Mouse (Mus musculus) embryonic stem cell, embryonic (primary cell): Measurements from ENCODE around the gene Nol3.

ENCODE experiments used
- CTCF ChIA-PET, 4 experiments: fragments of 300-600 bp in 2 of 4; fragments of 350-600 bp in 2 of 4; sonication (Branson Sonifier 250); formaldehyde crosslinking; loops; one replicate each; lab custom pipeline; 2022; ENCODE audit warnings: inconsistent platforms in 2 of 4; lab: Charles Lee
- POLR2A ChIA-PET, 4 experiments: fragments of 300-600 bp in 2 of 4; fragments of 350-600 bp in 2 of 4; sonication (Branson Sonifier 250); formaldehyde crosslinking; loops; one replicate each; lab custom pipeline; 2022; ENCODE audit warnings: antibody characterized with exemption in 4 of 4, inconsistent platforms in 1 of 4; lab: Charles Lee

The Nol3 gene

DNA sequence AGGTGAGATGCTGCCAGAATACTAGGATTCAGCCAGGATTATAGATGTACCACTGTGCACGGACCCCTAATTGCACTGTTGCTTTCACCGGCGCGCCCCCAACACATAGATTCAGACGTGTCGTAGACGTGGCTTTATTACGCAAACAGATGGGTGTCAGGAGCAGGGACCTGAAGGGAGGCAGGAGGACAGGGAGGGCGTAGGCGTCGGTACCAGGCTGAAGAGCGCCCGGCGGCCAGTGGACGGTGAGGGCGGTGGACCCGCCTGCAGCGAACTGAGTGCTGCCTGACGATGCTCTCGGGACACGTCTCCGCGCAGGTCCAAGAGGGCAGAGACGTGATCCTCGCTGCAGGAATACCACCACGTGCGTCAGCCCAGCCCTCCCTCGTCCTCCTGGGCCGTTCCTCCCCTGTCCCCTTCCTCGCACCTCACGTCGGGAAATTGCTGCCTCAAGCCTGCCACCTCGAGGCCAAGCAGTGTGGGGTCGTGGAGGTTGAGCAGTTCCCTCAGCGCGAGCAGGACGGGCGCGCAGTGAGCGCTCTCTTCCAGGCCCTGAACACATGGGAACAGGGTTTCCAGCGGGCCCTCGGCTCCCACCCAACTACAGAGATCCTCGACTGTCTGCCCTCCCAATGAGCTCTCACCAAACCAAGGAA lies 14.0 kb downstream of the Nol3 start, which contains the start of gene 4931428F04Rik:
Gene 4931428F04Rik, minus strand, starts transcription at position 60 of the 656 bp plus-strand sequence.
- CTCF ChIA-PET: interaction anchor here (0.6 to 4.4 kb wide), 37 partner anchors 8 to 688 kb away, joined by 3 to 40 read pairs (median 7); partner anchors contain the start of genes E2f4 (in 2 of the 4), Fhod1 (in 2 of the 4), B3gnt9 (in 1 of the 4) and Nol3 (in 1 of the 4)

DNA sequence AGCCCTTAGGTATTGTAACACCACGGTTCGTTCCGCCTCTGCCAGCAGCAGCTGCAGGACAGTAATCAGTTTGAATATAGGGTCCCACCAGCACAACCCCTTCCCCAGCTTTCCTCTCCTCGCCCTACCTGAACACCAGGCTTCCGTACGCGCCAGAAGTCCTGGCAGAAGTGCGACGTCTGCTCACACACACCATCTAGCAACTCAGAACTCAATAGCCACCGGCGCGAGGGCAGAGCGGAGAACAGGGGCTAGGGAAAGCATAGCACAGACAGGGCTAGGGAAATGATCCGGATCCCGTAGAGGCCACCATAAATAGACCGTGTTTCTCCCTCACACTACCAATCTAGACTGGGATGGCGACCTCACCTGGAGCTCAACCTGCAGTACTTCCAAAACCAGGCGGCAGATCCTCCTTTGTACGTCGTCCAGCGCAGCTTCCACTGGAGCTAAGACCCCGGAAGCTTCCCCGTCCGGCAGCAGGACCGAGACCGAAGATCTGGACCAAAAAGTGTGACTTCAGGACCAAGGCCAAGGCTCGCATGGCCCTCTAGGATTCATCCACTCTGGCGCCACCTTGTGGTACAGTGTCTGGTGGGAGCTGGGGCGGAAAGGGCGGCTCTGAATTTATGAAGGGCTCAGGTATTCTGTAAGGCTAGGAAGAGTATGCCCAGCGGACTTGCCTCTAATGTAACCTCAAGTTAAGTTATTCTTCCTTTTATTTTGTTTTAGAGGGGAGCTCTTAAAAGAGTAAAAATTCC lies 14.8 kb downstream of the Nol3 start:
- ChIA-PET POLR2A (interaction anchor here in 3 of 4 experiments (0.6 to 3.6 kb wide), 21 partner anchors 8 to 1106 kb away, joined by 3 to 33 read pairs (median 3); partner anchors contain the start of genes B3gnt9 (in 1 of the 3), D230025D16Rik (in 1 of the 3), Elmo3 (in 1 of the 3) and Fhod1 (in 1 of the 3)), CTCF (interaction anchor here (0.5 to 4.4 kb wide), 47 partner anchors 8 to 1528 kb away, joined by 3 to 40 read pairs (median 4); partner anchors contain the start of genes B3gnt9 (in 1 of the 4), E2f4 (in 1 of the 4), Elmo3 (in 1 of the 4) and Fbxl8 (in 1 of the 4))

More for the DNA sequence above, 14.0 kb downstream of the Nol3 start, which contains the start of gene 4931428F04Rik:
- POLR2A ChIA-PET: interaction anchor here (0.6 to 3.6 kb wide), 52 partner anchors 8 to 688 kb away, joined by 3 to 33 read pairs (median 5); partner anchors contain the start of genes Nol3 (in 4 of the 4), E2f4 (in 3 of the 4), B3gnt9 (in 2 of the 4) and Elmo3 (in 2 of the 4)

DNA sequence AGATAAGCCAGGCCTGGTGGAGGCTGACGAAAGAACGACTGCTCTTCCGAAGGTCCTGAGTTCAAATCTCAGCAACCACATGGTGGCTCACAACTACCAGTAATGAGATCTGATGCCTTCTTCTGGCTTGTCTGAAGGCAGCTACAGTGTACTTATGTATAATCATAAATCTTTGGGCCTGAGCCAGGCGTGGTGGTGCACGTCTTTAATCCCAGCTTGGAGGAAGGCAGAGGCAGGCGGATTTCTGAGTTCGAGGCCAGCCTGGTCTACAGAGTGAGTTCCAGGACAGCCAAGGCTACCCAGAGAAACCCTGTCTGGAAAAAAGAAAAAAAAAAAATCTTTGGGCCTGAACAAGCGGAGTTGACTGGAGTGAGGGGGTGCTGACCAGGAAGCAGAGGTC lies 15.4 kb downstream of the Nol3 start:
- POLR2A ChIA-PET: interaction anchor here in 3 of 4 experiments (0.6 to 3.6 kb wide), 16 partner anchors 7 to 1106 kb away, joined by 3 to 33 read pairs (median 3); partner anchors contain the start of genes B3gnt9 (in 1 of the 3), D230025D16Rik (in 1 of the 3) and Nol3 (in 1 of the 3)
- CTCF ChIA-PET: interaction anchor here (0.6 to 4.4 kb wide), 43 partner anchors 8 to 1528 kb away, joined by 3 to 40 read pairs (median 4); partner anchors contain the start of genes B3gnt9 (in 1 of the 4), E2f4 (in 1 of the 4), Elmo3 (in 1 of the 4) and Fbxl8 (in 1 of the 4)

DNA sequence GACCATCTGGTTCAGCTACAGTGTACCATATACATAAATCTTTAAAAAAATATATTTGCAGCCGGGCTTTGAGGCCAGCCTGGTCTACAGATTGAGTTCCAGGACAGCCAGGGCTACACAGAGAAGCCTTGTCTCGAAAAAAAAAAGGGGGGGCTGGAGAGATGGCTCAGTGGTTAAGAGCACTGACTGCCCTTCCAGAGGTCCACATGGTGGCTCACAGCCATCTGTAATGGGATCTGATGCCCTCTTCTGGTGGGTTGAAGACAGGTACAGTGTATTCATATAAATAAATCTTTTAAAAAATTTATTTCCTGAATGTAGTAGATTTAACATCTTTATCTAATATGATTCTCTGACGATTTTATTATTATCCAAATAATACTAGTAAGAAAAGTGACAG lies 15.9 kb downstream of the Nol3 start:
- CTCF ChIA-PET: interaction anchor here in 3 of 4 experiments (0.9 to 4.4 kb wide), 17 partner anchors 8 to 225 kb away, joined by 3 to 37 read pairs (median 8); partner anchors contain the start of genes B3gnt9 (in 1 of the 3), E2f4 (in 1 of the 3), Fhod1 (in 1 of the 3) and Slc9a5 (in 1 of the 3)
- POLR2A ChIA-PET: interaction anchor here in 1 of 4 experiments (0.9 to 3.6 kb wide), 4 partner anchors 37 to 92 kb away, joined by 3 to 33 read pairs (median 4); partner anchors contain the start of genes B3gnt9 and D230025D16Rik

DNA sequence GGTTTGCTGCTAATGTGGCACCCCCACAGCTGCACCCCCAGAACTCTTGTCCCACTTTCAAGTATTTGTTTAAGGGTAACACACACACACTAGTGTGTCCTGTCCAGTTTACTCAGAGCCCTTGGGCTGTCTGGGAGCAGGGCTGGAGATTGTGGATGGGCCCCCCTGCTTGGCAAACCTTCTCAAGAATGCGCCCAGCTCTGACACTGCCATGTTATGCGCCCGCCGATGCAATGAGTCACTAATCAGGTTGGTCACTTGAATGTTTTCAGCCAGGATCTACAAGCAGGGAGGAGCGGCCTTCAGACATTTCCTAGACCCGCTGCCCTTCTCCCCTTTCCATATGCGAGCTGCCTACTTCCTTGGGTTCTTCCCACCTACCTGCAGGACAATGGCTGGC lies 16.5 kb downstream of the Nol3 start:
- ChIA-PET POLR2A (interaction anchor here in 2 of 4 experiments (0.7 to 1.8 kb wide), 7 partner anchors 9 to 24 kb away, joined by 3 to 8 read pairs (median 4); no protein-coding TSS in a partner anchor), CTCF (interaction anchor here in 2 of 4 experiments (0.8 to 2.2 kb wide), 15 partner anchors 8 to 224 kb away, joined by 3 to 10 read pairs (median 4); partner anchors contain the start of gene B3gnt9 (in 1 of the 2))

DNA sequence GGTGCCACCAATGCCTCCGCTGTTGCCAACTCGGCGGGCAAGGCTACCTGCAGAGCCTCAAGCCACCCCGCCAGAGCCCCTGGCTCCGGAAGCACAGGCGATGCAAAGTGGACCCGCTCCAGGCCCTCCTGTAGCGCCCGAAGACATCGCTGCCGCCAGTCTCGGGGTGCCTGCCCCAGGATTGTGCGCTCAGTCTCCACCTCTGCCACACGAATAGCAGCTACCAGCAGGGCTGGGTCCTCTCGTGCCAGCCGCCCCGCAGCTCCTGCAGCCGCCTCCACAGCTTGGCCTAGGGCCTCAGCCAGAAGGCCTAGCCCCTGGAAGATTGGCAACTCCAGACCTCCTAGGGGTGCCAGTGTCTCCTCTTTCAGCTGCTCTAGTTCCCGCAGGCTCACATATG lies 17.5 kb downstream of the Nol3 start:
- ChIA-PET CTCF (interaction anchor here in 2 of 4 experiments (0.8 to 2.2 kb wide), 15 partner anchors 9 to 223 kb away, joined by 3 to 10 read pairs (median 4); partner anchors contain the start of genes B3gnt9 (in 1 of the 2) and Tppp3 (in 1 of the 2)), POLR2A (interaction anchor here in 3 of 4 experiments (0.5 to 1.8 kb wide), 12 partner anchors 8 to 691 kb away, joined by 3 to 8 read pairs (median 4); no protein-coding TSS in a partner anchor)

DNA sequence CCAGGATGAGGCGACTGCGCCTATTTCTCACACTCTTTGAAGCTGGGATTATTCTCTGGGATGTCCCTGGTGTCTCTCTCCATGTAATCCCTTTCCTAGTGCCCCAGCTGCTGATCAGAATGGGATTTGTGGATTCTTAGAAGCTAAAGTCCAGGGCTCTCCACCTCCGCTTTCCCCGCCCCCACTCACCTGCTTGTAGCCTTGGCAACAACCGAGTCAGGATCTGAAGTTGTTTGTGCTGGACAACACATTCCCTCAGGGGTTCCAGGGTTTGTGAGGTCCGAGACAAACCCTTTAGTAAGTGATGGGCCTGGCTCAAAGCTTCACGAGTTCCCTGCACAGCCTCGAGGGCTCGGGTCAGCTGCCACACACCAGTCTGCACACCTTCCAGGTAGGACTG lies 18.8 kb downstream of the Nol3 start:
- POLR2A ChIA-PET: interaction anchor here in 2 of 4 experiments (0.7 to 1.6 kb wide), 6 partner anchors 9 to 54 kb away, joined by 3 to 5 read pairs (median 3); partner anchors contain the start of gene Slc9a5 (in 1 of the 2)
- CTCF ChIA-PET: interaction anchor here in 1 of 4 experiments (1.2 kb wide), 1 partner anchor 8 kb away, joined by 3 read pairs; no protein-coding TSS in a partner anchor

DNA sequence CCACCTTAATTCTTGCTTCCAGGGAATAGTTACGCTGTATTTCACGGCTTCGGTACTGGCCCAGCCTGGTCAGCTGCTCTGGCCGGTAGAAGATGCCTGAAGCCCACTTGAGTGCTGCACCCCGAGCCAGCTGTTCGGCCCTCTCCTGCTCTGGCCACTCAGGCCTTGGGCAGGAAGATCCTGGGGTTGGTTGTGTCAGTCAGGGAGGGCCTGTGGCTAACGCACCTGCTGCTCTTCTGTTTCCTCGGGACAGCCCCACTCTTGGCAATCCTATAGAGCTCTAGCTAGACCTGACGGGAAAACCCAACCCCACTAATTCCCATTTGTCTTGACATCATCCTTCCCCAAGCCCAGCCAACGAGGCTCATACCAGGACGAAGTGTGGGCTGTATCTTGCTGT lies 19.3 kb downstream of the Nol3 start:
- ChIA-PET CTCF (interaction anchor here in 1 of 4 experiments (1.0 to 1.2 kb wide), 2 partner anchors 9 to 77 kb away, joined by 3 to 5 read pairs; no protein-coding TSS in a partner anchor), POLR2A (interaction anchor here in 2 of 4 experiments (0.7 to 3.1 kb wide), 16 partner anchors 9 to 61 kb away, joined by 3 to 15 read pairs (median 4); partner anchors contain the start of genes B3gnt9 (in 1 of the 2), Elmo3 (in 1 of the 2) and Slc9a5 (in 1 of the 2))

DNA sequence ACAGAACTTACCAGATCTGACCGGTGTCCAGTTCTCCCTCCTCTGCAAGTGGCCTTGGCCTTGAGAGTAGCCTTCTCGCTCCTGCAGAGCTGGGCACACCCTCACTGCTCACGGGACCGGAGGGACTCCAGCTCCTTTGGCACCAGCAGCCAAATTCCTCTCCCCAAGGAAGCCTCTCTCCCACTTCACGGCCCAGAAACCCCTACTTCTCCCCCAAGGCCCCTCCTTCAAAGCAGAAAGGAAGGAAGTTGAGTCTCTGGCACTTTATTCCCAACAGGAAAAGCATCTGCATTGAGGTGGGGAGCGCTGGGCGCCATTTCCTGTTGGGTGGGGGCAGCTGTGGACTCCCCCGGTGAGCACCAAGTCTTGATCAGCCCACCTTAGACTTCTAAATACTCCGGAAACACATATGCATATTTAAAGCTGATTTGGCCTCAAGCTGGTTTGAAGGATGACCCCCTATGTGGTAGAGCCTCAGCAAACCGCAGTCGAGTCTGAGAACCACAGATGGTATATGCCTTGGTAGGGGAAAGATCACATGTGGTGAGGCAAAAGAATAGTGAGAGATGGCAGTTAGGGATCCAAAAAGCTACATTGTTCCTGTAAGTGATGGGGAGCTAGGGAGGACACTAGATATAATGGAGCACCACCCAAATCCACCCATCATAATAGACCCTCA lies 20.1 kb downstream of the Nol3 start, which contains the start of gene Exoc3l:
Gene Exoc3l, minus strand, starts transcription at position 207 of the 679 bp plus-strand sequence.
- POLR2A ChIA-PET: interaction anchor here in 3 of 4 experiments (0.6 to 3.1 kb wide), 26 partner anchors 9 to 501 kb away, joined by 3 to 15 read pairs (median 4); partner anchors contain the start of genes Elmo3 (in 3 of the 3), B3gnt9 (in 2 of the 3), D230025D16Rik (in 1 of the 3) and Lrrc29 (in 1 of the 3)

DNA sequence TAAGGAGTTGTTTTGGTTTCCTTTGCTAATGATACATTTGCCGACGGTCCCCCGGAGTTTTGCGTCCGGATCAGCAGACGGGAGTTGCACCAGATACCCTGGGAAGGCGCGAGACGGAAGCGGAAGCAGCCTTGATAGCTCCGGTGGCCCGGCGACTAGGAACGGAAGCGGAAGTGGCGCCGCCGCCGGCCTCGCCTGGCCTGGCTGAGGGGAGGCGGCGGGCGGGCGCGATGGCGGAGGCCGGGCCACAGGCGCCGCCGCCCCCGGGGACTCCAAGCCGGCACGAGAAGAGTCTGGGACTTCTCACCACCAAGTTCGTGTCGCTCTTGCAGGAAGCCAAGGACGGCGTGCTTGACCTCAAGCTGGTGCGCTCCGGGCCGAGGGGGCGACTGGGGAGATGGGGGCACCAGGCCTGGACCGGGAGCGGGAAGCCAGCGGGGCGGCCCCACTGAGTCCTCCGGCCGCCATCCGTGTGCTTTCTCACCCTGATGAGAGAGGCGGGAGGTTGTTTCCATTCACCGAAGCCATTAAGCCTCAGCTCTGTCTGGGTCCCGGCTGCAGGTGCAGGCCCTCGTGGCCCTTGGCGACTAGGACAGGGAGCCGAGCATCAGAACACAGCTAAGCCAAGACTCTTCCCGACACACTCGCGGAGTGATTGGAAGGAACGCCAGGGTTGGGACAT lies 21.7 kb downstream of the Nol3 start, which contains the start of gene E2f4:
Gene E2f4, plus strand, starts transcription at position 153 of the 682 bp plus-strand sequence.
- ChIA-PET POLR2A (interaction anchor here (0.6 to 3.1 kb wide), 41 partner anchors 8 to 223 kb away, joined by 3 to 24 read pairs (median 4); partner anchors contain the start of genes 4931428F04Rik (in 3 of the 4), B3gnt9 (in 2 of the 4), D230025D16Rik (in 2 of the 4) and Lrrc29 (in 2 of the 4)), CTCF (interaction anchor here in 3 of 4 experiments (0.8 to 6.3 kb wide), 13 partner anchors 8 to 185 kb away, joined by 3 to 32 read pairs (median 4); partner anchors contain the start of genes 4931428F04Rik (in 2 of the 3) and Tppp3 (in 1 of the 3))

More for the DNA sequence above, 20.1 kb downstream of the Nol3 start, which contains the start of gene Exoc3l:
- CTCF ChIA-PET: interaction anchor here in 2 of 4 experiments (1.0 to 3.0 kb wide), 4 partner anchors 29 to 78 kb away, joined by 3 to 8 read pairs (median 4); no protein-coding TSS in a partner anchor

DNA sequence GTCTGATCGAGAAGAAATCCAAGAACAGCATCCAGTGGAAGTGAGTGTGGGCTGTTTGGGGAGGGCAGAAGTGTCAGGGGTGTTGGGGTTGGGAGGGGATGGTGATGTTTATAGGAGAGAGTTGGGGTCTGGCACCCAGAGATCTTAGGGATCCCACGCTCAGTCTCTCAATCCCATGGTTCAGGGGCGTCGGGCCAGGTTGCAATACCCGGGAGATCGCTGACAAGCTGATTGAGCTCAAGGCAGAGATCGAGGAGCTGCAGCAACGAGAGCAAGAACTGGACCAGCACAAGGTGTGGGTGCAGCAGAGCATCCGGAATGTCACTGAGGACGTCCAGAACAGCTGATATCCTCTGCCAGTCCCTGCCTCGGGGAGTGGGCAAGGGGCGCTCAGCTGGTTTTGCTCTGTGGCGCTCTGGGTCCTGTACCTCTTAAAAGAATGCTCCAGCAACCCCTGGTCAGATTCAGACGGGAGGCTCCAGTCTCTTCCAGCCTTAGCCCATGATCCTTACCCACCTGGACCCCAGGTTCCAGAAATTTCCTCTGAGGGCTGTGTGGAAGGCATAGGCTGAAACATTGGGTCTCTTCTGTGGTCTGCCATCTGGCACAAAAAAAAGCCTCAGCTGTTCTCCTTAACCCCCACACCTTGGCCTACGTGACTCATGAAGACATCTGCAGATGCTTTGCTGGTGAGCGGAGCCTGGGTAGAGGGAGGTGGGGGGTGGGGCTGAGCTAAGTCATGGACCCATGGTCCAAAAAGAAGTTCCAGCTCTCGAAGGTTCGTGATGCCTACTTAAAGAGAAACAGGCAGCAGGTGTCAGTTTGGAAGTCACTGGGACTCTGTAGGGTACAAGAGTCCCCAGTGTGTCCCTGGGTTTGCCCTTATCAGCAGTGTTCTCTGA lies 22.7 kb downstream of the Nol3 start:
- CTCF ChIA-PET: interaction anchor here in 3 of 4 experiments (0.6 to 6.3 kb wide), 10 partner anchors 8 to 721 kb away, joined by 3 to 32 read pairs (median 4); partner anchors contain the start of genes 4931428F04Rik (in 1 of the 3) and Tppp3 (in 1 of the 3)
- POLR2A ChIA-PET: interaction anchor here in 3 of 4 experiments (0.7 to 3.1 kb wide), 20 partner anchors 8 to 50 kb away, joined by 3 to 24 read pairs (median 6); partner anchors contain the start of genes 4931428F04Rik (in 3 of the 3), Lrrc29 (in 2 of the 3), Tmem208 (in 2 of the 3) and B3gnt9 (in 1 of the 3)

DNA sequence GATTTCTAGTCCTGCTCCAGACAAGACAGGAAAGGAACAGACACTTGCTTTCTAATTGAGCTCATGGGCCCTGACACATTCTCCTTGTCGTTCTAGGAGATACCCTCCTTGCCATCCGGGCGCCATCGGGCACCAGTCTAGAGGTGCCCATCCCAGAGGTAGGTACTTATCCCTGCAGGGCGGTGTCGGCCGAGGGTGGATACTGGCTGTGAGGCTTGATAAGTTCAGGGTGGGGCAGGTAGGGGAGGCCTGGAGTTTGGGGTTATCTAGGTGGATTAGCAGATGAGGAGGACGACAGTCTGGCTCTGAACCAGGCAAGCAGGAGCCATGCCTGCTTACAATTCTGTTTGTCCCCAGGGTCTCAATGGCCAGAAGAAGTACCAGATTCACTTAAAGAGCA lies 24.0 kb downstream of the Nol3 start:
- ChIA-PET POLR2A (interaction anchor here in 1 of 4 experiments (2.5 kb wide), 1 partner anchor 11 kb away, joined by 5 read pairs; the partner anchor contains the start of gene 4931428F04Rik), CTCF (interaction anchor here in 2 of 4 experiments (0.7 to 6.3 kb wide), 2 partner anchors 9 to 10 kb away, joined by 4 to 32 read pairs; partner anchors contain the start of gene 4931428F04Rik (in 1 of the 2))

DNA sequence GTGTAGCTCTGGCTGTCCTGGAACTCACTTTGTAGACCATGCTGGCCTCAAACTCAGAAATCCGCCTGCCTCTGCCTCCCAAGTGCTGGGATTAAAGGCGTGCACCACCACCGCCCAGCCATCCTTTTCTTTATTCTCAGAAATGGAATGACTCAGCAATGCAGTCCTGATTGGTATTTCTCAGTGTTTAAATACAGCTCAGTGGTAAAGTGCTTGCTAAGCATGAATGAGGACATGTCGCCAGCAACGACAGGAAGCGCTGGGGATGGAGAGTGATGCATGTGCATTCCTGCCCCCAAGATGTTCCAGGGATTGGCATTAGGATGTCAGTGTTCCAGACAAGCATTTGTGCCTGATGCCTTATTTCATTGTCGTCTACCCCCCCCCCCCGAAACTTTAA lies 27.5 kb downstream of the Nol3 start:
- CTCF ChIA-PET: interaction anchor here in 3 of 4 experiments (0.6 to 1.0 kb wide), 4 partner anchors 20 to 694 kb away, joined by 3 to 10 read pairs (median 4); no protein-coding TSS in a partner anchor
- POLR2A ChIA-PET: interaction anchor here in 2 of 4 experiments (0.7 to 3.8 kb wide), 11 partner anchors 10 to 177 kb away, joined by 3 to 17 read pairs (median 4); partner anchors contain the start of gene 4931428F04Rik (in 2 of the 2)
